Mouse (Mus musculus): ENCODE data around the gene Cep152. TPM values are rescaled to one million over a fixed set of nuclear protein-coding genes. Genes with fewer than 3 reads are reported as not detected.
A peak's percentile ranks its signal among the peaks of the same experiment; 100 is the strongest.

Gene Cep152
- polyA plus RNA-seq, 1 experiment from 2014 or later = 6.3 TPM

- no peaks in the 10 kb centered on the region for H3K27me3 ChIP-seq
- no peaks in the 10 kb centered on the region for H3K9me3 ChIP-seq
- no peak for ATAC-seq (ENCODE audit: insufficient number of reproducible peaks, low FRiP score, low TSS enrichment, low read depth)
- no peak overlapping the region for H3K27ac ChIP-seq
- H3K9ac ChIP-seq = no peak overlapping the region
- no peak overlapping the region for H3K4me2 ChIP-seq
- no peak overlapping the region for H3K4me3 ChIP-seq
- no peaks in the 10 kb centered on the region for H3K4me1 ChIP-seq
- whole genome bisulfite sequencing = 60% methylated on average over 1 of the region's 1 CpGs
- H3K36me3 ChIP-seq = no peaks in the 10 kb centered on the region
Measured at GRCm38 (mm10) chr2:125543646-125544045, 81.3 kb downstream of the Cep152 start.

- no peaks in the 10 kb centered on the region for H3K27me3 ChIP-seq
- no peaks in the 10 kb centered on the region for H3K4me1 ChIP-seq
- 80% methylated on average over 7 of the region's 7 CpGs for WGBS
- ATAC-seq (ENCODE audit: insufficient number of reproducible peaks, low FRiP score, low TSS enrichment, low read depth) = no peak
- no peak overlapping the region for H3K4me3 ChIP-seq
- no peak overlapping the region for H3K4me2 ChIP-seq
- H3K27ac ChIP-seq = no peak overlapping the region
- no peaks in the 10 kb centered on the region for H3K36me3 ChIP-seq
- no peaks in the 10 kb centered on the region for H3K9me3 ChIP-seq
- no peak overlapping the region for H3K9ac ChIP-seq
Measured at GRCm38 (mm10) chr2:125541451-125541850, 83.5 kb downstream of the Cep152 start.

- H3K9me3 ChIP-seq = no peaks in the 10 kb centered on the region
- no peaks in the 10 kb centered on the region for H3K27me3 ChIP-seq
- H3K4me2 ChIP-seq = no peak overlapping the region
- ATAC-seq (ENCODE audit: insufficient number of reproducible peaks, low FRiP score, low TSS enrichment, low read depth) = no peak
- H3K36me3 ChIP-seq = no peaks in the 10 kb centered on the region
- no peaks in the 10 kb centered on the region for H3K4me1 ChIP-seq
- H3K4me3 ChIP-seq = no peak overlapping the region
- 68% methylated on average over 7 of the region's 7 CpGs for WGBS
- H3K27ac ChIP-seq = no peak overlapping the region
- no peak overlapping the region for H3K9ac ChIP-seq
Measured at GRCm38 (mm10) chr2:125540579-125540978, 84.3 kb downstream of the Cep152 start.

- no peak for ATAC-seq (ENCODE audit: insufficient number of reproducible peaks, low FRiP score, low TSS enrichment, low read depth)
- H3K4me2 ChIP-seq = no peak overlapping the region
- no peaks in the 10 kb centered on the region for H3K9me3 ChIP-seq
- H3K4me3 ChIP-seq = no peak overlapping the region
- no peaks in the 10 kb centered on the region for H3K4me1 ChIP-seq
- H3K27ac ChIP-seq = no peak overlapping the region
- WGBS = 89% methylated on average over 3 of the region's 3 CpGs
- H3K27me3 ChIP-seq = no peaks in the 10 kb centered on the region
- H3K36me3 ChIP-seq = no peaks in the 10 kb centered on the region
- no peak overlapping the region for H3K9ac ChIP-seq
Measured at GRCm38 (mm10) chr2:125539640-125540039, 85.3 kb downstream of the Cep152 start.

GRCm38 (mm10) chr2:125530665-125531064 lies 94.2 kb downstream of the Cep152 start:
- H3K9me3 ChIP-seq = no peaks in the 10 kb centered on the region
- H3K27me3 ChIP-seq = no peaks in the 10 kb centered on the region
- WGBS = 63% methylated on average over 6 of the region's 6 CpGs
- H3K27ac ChIP-seq = no peak overlapping the region
- no peak overlapping the region for H3K9ac ChIP-seq
- peak; percentile 65; the same call in 1 of the 2 replicates for ATAC-seq (ENCODE audit: insufficient number of reproducible peaks, low FRiP score, low TSS enrichment, low read depth)
- H3K4me2 ChIP-seq = no peak overlapping the region
- no peaks in the 10 kb centered on the region for H3K36me3 ChIP-seq
- H3K4me1 ChIP-seq = no peaks in the 10 kb centered on the region
- H3K4me3 ChIP-seq = no peak overlapping the region

GRCm38 (mm10) chr2:125526566-125526965 lies 98.3 kb downstream of the Cep152 start:
- no peak for ATAC-seq (ENCODE audit: insufficient number of reproducible peaks, low FRiP score, low TSS enrichment, low read depth)
- H3K27ac ChIP-seq = no peak overlapping the region
- no peak overlapping the region for H3K9ac ChIP-seq
- H3K4me3 ChIP-seq = no peak overlapping the region
- H3K4me1 ChIP-seq = no peaks in the 10 kb centered on the region
- H3K27me3 ChIP-seq = no peaks in the 10 kb centered on the region
- no peaks in the 10 kb centered on the region for H3K36me3 ChIP-seq
- H3K4me2 ChIP-seq = no peak overlapping the region
- 81% methylated on average over 5 of the region's 5 CpGs for WGBS
- H3K9me3 ChIP-seq = no peaks in the 10 kb centered on the region

GRCm38 (mm10) chr2:125525484-125525883 lies 99.4 kb downstream of the Cep152 start:
- ATAC-seq (ENCODE audit: insufficient number of reproducible peaks, low FRiP score, low TSS enrichment, low read depth) = no peak
- Histone ChIP-seq H3K4me1 (no peaks in the 10 kb centered on the region), H3K4me3 (no peak overlapping the region), H3K9me3 (no peaks in the 10 kb centered on the region), H3K36me3 (no peaks in the 10 kb centered on the region), H3K4me2 (no peak overlapping the region), H3K27me3 (no peaks in the 10 kb centered on the region), H3K9ac (no peak overlapping the region), H3K27ac (no peak overlapping the region)
- 77% methylated on average over 2 of the region's 2 CpGs for WGBS

GRCm38 (mm10) chr2:125516594-125516993 lies 108.3 kb downstream of the Cep152 start:
- no peaks in the 10 kb centered on the region for H3K27me3 ChIP-seq
- H3K9me3 ChIP-seq = no peaks in the 10 kb centered on the region
- 0 out of 2 replicates have a peak, but pooled peaks cover 3% of the 10 kb centered on the region for H3K4me1 ChIP-seq
- H3K4me2 ChIP-seq = no peak overlapping the region
- no peak overlapping the region for H3K4me3 ChIP-seq
- H3K36me3 ChIP-seq = no peaks in the 10 kb centered on the region
- ATAC-seq (ENCODE audit: insufficient number of reproducible peaks, low FRiP score, low TSS enrichment, low read depth) = no peak
- no peak overlapping the region for H3K9ac ChIP-seq
- no peak overlapping the region for H3K27ac ChIP-seq
- 6% methylated on average over 4 of the region's 4 CpGs for WGBS

- H3K4me1 ChIP-seq = 0 out of 2 replicates have a peak, but pooled peaks cover 3% of the 10 kb centered on the region
- WGBS = 73% methylated on average over 12 of the region's 12 CpGs
- H3K4me3 ChIP-seq = no peak overlapping the region
- no peak overlapping the region for H3K27ac ChIP-seq
- H3K36me3 ChIP-seq = no peaks in the 10 kb centered on the region
- no peak overlapping the region for H3K4me2 ChIP-seq
- H3K9me3 ChIP-seq = no peaks in the 10 kb centered on the region
- no peak for ATAC-seq (ENCODE audit: insufficient number of reproducible peaks, low FRiP score, low TSS enrichment, low read depth)
- no peak overlapping the region for H3K9ac ChIP-seq
- H3K27me3 ChIP-seq = no peaks in the 10 kb centered on the region
Measured at GRCm38 (mm10) chr2:125515291-125516057, 109.4 kb downstream of the Cep152 start.

GRCm38 (mm10) chr2:125514391-125514790 lies 110.5 kb downstream of the Cep152 start:
- H3K36me3 ChIP-seq = no peaks in the 10 kb centered on the region
- H3K4me3 ChIP-seq = no peak overlapping the region
- H3K9me3 ChIP-seq = no peaks in the 10 kb centered on the region
- ATAC-seq (ENCODE audit: insufficient number of reproducible peaks, low FRiP score, low TSS enrichment, low read depth) = no peak
- 0 out of 2 replicates have a peak, but pooled peaks cover 3% of the 10 kb centered on the region for H3K4me1 ChIP-seq
- no peaks in the 10 kb centered on the region for H3K27me3 ChIP-seq
- no peak overlapping the region for H3K4me2 ChIP-seq
- 41% methylated on average over 3 of the region's 3 CpGs for WGBS
- no peak overlapping the region for H3K27ac ChIP-seq
- H3K9ac ChIP-seq = no peak overlapping the region

Data from limb, embryonic 15.5 days (tissue).